Mouse (Mus musculus) WW6 (cell line): ENCODE data around the gene Cenpt.

Experiments used
- DNase-seq: peaks from one replicate; pipeline ENCODE4 v3.0.0-alpha.2; 2013; ENCODE audit warnings: low read depth, low spot score

The Cenpt gene

DNA sequence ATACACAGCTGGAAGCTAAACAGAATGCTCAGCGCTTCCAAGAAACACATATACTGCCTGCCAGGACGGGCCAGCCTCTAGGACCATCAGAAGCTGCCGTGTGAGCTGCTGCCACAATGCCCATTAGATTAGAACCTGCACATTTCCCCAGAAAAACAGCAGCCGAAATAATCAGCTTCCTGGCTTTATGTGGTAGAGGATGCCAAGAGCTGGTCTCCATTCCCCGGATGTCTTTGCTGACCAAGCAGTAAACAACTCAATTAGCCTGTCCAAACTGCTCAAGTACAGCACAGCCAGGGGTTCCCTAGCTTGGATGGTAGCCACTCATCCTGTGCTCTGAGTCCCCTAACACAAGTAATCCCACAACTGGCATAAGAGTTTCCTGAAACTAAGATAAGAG lies 45.3 kb downstream of the Cenpt start:
- no peak for DNase-seq

- no peak for DNase-seq
Observed at GRCm38 (mm10) chr8:105805964-105806363, 47.1 kb downstream of the Cenpt start.

GRCm38 (mm10) chr8:105805346-105805745 lies 47.7 kb downstream of the Cenpt start:
- DNase-seq, result no peak

- no peak for DNase-seq
Observed at GRCm38 (mm10) chr8:105804797-105805196, 48.3 kb downstream of the Cenpt start.

DNA sequence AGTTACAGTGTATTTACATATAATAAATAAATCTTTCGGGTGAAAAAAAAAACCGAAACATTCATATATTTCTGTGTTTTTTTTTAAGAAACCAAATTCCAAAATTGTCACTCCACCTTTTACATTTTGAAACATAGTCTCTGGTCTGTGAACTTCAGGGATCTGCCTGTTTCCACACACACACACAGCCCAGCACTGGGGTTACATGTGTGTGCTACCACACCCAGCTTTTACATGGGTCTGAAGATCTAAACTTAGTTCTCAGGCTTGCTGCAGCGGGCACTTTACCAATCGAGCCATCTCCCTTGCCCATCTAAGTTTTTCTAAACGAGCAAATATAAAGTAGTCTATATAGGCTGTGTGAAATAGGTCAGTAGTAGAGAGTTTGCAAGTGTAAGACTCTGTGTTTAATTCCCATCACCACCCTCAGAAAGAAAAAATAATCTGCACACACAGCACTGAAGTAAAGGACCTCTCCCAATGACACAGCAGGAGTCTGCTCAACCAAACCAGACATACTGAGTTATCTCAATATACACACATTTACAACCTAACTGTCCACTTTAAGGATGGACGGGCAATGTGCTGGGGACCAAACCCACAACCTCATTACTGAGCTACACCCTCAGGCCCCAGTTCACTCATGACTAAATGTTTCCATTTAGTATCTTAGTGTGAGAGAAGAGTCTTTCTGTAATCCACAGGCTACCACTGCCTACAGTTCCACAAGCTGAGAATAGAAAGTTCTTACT lies 51.7 kb downstream of the Cenpt start:
- DNase-seq, result no peak

- DNase-seq, result peak; percentile 7
Observed at GRCm38 (mm10) chr8:105799091-105799812, 53.8 kb downstream of the Cenpt start.

GRCm38 (mm10) chr8:105798408-105798807 lies 54.7 kb downstream of the Cenpt start:
- DNase-seq, result no peak

- DNase-seq, result no peak
Observed at GRCm38 (mm10) chr8:105795785-105796184, 57.3 kb downstream of the Cenpt start.
